Mouse (Mus musculus) gastrocnemius, postnatal 10 days (tissue): ENCODE measurements at regions not wholly inside any gene's neighbourhood (a gene's known extent, or its start where the extent isn't known, plus 50 kb on each side); places are given as distances from the start of the nearest gene placed in this dataset.

Experiments
- DNase-seq: peaks from one replicate; pipeline ENCODE4 v3.0.0; 2021; ENCODE audit warnings: mixed read lengths

DNA sequence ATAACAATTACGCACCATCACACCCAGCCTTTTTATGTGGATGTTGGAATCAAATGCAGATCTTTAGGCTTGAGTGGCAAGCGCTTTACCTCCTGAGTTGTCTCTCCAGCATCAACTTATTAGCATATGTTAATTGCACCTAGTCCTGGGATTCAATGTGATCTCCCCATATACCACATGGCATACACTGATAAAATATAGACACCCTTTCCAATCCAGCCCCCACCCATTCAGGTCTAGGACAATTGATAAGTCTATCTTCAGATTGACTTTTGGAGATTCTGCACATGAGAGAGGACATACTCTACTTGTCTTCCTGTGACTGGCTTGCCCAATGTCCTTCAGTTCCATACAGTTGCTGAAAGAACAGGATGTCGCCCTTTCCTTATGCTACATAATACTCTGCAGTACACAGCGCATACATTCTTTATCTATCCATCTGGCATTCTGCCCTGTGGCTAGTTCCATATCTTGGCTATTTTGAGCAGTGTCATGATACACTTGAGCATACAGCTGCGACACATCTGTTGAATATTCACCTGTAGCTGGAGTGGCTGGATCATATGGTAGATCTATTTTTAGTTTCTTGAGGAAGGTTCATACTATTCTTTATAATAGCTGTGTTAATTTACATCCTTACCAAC is 120.3 kb downstream of the Gsdmc2 start:
- no peak for DNase-seq

DNA sequence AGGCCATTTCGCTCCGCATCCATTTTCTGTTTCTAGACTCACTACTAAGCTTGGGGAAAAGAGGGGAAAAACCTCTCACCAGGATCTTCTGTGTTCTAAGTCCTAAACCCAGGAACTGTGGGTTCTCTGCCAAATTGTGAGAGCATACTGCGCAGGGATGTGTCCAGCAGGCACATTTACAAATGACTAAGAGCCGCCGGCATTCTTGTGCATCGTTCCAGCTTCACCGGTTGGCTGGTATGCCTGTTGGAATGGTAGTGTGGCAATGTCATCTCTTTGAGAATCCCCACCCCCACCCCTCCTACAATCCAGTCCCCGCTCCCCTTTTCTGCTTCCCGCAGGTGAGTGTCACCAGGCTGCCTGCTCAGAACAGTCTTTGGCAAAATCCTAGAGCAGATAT is 122.0 kb downstream of the Gsdmc2 start:
- DNase-seq, result no peak

DNA sequence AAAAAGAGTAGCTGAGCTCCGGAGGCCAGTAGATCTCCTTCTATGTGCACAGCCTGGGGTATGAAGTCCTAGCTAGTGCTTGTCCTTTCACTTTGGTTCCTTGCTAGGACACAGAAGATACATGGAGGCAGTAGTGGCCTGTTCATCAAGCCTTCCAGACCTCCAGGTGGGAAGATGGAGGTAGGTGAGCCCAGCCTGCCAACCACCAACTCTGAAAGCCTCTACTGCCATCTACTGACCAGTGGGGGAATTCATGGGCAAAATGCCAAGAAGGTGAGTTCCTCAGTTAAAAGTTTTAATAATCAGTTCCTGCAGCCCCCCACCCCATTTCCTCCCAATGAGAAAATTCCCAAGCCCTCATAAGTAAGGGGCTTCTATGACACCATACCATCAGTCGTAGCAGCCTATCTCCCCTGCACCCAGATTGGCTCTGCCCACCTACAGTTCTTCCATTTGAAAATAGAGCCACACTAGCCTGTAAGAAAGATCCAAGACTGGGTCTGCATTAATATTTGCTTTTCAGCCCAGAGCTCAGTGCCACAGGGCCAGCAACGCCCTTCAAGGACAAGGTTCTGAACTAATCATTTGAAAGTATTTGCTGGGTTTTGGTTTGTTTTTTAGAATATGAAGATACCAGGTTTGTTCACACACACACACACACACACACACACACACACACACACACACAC is 123.2 kb downstream of the Gsdmc2 start:
- DNase-seq, result peak; percentile 37

DNA sequence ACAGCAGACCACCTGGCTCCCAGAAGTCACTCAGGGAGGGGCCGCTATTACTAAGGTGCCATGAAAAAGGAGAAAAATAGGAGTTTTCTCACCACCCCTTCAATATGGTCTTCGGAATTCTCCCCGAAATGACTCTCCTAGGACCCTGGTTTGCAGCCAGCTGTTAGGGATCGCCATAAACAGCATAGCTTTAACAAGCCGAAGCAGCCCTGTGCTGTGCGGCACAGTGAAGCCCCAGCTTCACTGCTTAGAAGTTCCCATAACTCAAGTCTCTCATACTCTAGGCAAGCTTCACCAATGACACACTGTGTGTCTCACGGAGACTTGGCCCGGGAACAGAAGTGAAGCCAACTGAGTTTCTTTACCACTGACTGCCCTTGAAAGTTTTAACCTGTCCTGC is 127.2 kb downstream of the Gsdmc2 start:
- no peak for DNase-seq

DNA sequence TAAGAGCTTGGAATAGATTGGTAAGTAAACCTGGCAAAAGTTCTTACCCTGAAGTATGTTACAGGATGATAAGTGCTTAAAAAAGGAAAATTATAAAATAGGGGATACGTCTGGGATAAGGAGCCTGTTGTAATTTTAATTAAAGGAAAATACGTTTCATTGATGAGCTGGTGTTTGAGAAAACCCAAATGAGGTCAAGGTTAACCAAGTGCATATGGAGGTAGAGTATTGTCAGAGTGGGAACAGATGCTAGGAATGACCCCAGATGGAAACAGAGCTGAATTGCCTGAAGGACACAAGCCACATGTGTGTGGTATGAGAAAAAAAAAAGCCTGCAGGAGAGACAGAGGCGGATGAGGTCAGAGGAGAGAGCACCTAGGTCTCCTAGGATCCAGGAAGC is 131.3 kb downstream of the Gsdmc2 start:
- no peak for DNase-seq

DNA sequence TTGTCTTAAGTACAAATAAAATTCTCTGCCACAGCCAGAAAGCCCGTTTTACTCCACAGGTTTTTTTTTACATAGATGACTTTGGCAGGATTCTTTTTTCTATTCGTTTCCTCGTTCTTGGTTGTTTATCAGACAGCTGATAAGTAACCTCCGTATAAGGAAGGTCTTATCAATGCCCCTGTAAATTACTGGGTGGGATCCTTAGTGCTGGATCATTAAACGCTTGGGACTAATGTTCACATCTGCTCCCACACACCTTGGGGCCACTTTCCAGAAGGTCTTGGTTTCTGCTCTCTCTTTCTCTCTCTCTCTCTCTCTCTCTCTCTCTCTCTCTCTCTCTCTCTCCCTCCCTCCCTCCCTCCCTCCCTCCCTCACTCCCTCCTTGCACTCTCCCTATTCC is 134.6 kb downstream of the Gsdmc2 start:
- no peak for DNase-seq

DNA sequence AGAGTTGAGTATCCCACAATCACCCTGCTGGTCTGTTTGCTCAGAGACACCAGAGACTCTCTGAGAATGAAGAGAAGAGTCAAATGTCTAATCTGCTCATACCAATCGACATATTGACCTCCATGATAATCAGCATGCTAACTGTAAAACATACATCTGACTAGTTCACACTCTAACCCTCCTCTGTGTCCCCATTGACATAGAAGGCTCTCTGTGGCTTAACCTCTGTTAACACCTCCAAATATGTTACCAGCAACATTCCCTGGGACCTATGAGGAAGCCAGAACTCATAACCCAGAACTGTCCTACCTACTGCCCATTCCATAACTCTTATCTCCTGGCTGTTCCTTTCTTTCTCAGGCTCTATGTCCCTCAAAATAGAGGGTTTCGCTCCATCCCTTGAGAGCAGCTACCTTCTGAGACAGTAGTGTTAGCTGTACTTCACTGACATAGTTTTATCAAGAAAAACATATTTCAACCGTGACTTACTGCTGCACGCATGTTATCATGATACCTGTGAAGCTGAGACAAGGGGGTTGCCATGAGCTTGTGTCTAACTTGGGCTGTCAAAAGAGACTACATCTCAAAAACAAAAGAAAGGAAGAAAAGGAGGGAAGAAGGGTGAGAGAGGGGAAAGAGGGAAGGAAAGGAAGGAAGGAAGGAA is 135.6 kb downstream of the Gsdmc2 start:
- DNase-seq, result no peak

DNA sequence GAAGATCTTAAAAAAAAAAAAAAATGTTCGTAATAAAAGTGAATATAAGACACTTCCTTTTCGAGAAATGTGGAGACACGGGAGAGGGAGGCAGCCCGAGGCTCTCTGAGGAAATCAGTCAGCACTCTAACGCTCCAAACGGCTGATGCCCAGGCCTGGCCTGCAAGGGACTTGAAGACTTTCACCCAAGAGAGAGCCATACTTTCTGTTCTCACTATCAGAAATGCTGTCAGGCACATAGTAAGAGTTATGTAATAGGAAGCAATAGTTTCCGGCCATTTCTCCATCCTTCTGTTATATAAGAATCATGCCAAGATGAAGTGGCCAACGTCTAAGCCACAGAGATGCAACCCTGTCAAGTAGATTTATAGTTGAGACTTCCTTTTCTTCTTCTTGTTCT is 140.3 kb downstream of the Gsdmc2 start:
- no peak for DNase-seq

DNA sequence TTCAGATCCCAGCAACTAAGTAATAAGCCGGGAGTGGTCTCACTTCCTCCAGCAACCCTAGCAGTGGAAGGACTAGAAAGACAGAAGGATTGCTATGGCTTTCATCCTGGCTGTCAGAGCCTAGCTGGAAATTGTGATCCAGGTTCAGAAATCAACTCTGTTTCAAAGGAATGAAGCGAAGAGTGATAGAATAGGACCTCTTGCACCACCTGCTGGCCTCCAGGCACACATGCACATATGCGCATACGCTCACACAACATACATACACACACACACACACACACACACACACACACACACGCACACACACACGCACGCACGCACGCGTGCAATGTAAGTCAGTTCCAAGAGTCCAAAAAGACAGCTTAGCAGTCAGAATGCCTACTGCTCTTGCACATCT is 147.1 kb downstream of the Gsdmc2 start:
- DNase-seq, result no peak

DNA sequence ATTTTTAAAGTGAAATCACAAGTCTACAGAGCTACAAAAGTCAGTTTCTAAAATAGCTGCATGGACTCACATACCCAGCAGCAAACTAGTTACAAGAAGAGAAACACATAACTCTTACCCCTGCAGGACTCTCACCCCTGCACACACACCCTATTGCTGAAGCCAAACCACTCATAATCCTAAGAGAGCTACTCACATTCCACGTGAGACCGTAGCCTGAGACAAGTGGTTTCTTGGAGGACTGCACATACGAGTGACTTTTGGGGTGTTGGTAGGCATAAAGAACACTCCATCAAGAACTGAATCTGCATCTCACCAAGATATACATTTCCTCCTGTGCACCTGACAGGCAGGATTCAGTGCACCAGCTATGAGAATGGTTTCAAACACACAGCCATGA is 150.8 kb downstream of the Gsdmc2 start:
- no peak for DNase-seq

DNA sequence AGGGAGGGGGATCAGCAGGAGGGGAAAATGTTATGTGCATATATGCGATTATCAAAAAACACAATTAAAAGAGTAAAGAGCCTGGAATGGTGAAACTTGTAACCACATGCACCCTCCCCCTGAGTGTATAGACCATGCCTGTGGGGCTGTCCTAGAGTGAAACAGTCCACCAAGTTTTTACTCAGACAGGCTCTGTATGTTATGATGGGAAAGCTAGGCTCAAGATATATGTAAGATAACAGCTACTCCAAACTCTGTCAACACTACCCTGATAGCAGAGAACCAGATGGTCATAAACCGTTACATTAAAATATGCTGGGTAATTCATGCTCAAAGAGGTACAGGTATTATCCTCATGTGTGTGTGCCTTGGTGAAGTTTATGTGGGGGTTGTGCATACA is 151.4 kb downstream of the Gsdmc2 start:
- no peak for DNase-seq

DNA sequence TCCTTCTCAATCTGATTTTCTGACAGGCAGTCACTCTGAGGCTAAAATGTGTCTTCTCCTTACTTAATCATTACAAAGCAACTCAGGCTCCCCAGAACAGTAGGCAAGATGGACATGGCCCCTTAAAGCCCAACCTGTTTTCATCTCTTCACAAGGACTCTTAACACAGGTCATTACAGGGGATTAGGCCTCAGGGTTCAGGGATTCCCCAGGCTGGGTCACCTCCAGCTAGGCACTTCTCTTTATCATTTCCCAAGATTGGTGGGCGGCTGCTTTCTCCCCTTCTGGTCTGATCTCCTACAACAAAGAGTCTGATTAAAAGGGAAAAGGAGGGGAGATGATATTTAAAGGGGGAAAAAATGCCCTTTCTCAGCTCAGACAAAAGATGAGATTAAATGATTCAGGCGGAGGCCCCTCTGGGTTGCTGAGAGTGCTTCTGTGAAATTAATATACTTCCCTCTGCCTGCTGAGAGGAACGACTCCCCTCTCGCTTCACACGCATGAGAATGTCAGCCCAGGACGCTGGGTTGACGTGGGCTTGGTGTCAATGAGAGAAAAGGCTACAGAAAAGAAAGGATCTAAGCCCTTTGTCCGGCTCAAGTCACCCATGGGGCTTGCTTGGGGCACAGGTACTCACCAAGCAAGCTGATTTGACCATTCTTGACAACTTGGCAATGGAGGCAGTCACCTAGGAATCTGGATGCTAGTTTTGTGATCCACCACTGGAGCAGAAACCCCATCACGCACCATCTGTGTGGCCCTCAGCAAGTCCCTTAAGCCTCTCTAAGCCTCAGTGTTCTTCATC is 152.3 kb downstream of the Gsdmc2 start:
- DNase-seq, result no peak

DNA sequence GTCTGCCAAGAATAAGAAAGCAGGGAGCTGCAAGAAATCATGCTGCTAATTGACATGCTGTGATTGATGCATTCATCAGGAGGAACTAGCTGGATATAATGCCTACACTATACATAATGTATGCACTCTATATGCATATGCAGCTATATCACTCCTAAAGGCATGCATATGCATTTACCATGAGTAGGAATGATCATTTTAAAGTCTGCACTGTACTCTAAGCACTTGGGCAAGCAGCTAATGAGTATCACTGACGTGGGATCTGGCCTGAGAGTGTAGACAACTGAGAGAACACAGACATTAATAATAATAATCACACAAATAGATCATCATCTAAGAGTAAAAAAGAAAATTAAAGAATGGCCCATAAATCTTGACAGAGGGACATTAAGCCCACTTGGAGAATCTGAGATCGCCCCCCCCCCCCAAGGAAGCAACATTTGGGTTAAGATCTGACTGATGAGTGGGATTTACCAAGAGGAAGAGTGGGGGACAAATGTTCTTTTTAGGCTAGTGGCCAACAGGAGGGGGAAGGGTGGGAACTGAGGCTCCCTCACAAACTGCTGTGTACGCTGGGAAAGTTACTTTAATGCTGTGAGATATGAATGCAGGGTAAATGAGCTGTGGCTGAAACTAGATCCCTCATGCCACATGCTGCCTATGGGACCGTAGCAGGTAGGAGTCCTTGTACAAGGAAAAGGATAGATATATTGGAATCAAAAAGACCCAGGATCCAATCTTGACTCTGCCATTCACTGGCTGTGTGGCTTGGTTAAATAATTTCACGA is 155.0 kb downstream of the Gsdmc2 start:
- DNase-seq, result no peak

DNA sequence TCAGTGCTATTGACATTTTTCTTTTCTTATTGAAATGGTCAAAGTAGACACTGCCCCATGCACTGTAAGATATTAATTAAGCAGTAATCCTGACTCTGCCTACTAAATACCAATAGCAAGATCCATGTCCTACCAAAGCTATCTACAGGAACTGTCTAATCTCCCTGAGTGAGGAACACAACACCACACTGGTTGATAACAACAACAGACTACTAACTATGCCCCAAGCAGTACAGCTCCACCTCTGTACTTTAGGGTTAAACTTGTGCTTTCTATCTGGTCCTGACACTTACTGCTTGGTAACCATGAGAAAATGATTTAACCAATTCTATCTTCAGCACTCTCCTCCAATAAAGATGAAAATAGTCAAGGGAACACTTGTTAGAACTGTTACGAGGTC is 157.1 kb downstream of the Gsdmc2 start:
- DNase-seq, result no peak

DNA sequence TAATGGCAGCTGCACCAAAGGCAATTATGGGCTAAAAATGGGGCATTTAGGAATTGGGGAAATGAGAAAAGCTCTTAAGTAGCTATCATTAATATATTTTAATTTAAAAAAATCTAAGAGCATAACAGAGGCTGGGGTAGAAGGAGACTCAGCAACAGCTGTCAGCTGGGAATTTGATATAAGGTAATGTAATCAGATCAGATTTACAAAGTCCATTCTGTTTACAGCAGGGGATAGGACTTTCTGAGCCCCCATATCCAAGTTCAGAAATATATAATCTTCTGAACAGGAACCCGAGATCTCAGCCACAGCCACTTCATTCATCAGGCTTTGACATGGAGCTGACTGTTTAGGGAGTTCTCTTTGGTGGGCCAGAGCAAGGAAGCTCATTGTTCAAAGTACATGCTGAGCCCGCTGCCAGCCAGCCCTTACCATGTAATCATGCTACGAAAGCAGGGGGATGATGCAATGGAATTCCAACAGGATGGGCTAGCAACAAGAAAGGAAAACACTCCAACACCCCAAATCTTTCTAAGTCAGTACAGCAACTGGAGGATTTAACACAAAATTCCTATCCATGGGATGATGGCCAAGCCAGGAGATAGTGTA is 157.9 kb downstream of the Gsdmc2 start:
- DNase-seq, result no peak

DNA sequence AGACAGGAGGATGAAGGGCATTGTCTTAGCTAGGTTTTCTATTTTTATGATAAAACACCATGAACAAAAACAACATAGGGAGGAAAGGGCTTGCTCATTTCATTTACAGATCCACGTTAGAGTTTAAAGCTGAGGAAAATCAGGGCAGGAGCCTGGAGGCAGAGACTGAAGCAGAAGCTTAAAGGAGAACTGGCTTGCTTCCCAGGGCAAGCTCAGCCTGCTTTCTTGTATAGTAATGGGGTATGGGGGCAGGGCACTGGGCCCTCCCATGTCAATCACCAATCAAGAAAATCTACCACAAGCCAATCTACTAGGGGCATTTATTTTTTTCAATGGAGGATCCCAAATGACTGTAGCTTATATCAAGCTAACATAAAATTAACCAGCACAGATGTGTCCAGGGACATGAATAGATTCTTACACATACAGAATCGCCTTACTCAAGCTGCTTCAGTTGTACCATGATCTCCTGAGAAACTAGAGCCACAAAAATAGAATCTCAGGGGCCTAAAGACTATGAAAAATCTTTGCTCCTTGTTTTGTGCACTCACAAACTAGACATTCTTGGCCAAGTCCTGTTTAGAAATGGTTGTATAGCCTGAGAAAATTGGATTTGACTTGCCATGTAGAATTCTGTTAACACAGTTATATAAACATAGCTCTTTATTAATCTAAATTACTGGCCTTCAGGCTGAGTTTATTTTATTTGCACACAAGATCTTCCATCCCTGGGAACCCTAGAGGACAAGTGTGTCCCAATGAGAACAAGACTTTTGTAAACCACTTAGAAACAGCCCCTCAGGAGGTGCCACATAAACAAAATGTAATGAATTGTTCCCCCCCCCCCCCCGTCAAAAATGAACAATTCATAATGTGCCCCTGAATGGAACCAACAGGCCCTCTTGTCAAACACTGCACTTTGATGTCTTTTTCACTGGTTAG is 164.7 kb downstream of the Gsdmc2 start:
- DNase-seq, result no peak

DNA sequence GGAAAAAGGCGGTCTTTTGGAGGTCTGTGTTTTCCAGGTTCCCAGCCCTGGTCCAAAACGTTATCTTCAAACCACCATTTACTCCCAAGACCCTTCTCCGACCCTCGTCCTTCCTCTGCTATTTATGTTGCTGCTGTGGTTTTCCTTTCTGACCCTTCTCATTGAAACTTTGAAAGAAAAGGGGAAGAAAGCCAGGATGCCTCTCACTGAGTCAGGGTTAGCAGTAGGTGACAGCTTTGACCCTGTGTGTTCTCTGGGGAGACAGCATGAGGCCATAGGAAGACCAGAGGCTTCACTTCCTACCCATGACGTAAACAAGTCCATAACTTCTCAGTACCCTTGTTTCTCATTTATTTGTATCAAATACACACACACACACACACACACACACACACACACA is 166.1 kb downstream of the Gsdmc2 start:
- DNase-seq, result no peak

DNA sequence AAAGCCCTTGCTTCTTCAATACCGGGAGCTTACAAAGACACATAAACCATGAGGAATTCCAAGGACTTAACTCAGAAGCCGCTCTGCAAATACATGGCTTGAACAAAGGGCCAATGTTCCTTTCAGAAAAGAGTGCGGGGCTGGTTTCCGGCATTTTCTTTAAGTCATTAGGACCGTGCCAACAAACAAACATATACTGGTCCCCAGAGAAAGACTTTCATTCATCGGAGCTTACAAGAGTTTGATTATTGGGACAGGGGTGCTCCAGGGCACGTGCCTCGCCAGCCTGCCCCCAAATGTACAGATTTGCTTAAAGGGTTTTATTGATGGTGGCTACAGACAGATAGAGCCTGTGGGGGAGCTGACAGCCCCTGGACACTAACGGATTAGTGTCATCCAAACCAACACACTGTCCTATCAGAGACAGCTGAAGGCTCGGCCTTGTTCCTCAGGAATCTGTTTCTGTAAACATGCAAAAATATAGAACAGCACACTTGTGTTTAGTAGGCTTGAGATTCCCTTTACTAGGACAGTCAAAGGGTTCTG is 169.4 kb downstream of the Gsdmc2 start:
- DNase-seq, result no peak

DNA sequence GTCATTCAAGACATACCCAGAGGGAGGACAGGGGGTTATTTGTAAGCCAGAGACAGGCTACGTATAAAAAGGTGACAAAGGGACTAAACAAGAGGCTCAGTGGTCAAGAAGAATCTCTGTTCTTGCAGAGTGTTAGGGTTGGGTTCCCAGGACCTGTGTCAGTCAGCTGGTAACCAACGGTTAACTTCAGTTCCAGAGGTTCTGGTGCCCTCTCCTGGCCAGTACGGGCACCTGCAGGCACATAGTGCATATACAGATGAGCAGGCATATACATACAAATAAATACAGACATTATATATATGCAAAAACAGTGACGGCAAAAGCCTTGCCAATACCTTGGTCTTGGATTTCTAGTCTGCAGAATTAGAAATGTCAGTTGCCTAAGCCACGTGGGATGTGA is 170.6 kb downstream of the Gsdmc2 start:
- no peak for DNase-seq

DNA sequence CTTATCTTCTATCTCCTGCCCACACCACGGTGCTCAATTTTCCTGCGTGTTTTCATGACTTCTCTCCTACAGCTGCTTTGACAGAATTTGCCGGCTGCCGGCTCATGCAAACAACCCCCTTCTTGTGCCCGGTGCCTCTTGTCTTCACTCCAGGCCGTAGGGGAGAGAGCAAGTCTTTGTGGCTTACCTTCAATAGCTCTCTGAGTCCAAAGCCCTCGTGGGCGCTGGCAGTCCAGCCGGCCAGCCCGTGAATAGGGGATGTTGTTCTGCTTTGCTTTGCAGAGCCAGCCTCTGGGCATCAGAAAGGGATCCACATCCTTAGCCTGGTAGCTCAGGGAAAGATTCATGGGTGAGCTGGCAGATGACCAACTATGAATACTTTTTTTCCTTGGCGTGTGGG is 173.9 kb downstream of the Gsdmc2 start:
- DNase-seq, result no peak
